Mouse (Mus musculus) kidney, adult 11 months (tissue): ENCODE measurements around the gene Cerkl.

ENCODE experiments used
- DNase-seq: peaks from one replicate; pipeline ENCODE4 v3.0.0; 2022

Cerkl gene

DNA sequence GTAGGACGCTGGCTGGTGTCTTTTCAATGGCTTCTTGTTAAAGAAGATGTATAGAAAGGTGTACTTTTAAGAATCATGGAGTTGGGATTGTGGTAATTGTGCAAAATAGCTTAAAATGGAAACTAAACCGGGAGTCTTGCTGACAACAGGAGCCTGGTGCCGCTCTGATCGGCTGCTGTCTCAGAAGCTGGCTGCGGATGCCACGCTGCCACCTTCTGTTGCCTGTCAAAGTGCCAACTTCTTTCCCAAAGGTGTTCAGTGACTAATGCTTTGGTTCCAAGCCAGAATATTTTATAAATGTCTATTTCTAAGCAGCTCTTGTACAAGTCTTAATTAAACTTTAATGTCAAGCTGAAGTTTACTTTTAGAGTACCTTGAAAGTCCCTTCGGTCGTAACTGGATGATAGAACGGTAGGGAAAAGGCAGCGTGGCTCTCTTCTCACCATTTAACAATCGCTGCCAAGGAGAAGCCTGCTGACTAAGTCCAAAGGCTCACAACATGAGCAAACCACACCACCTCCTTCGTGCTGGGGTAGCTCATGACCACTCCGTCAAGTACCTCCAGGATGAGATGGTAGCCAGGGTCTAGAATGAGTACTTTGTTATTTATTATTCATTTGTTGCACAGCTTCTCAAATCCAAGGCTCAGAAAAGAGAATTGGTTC is 147.0 kb downstream of the Cerkl start:
- DNase-seq: no peak

GRCm38 (mm10) chr2:79307549-79307948 is 149.0 kb downstream of the Cerkl start:
- DNase-seq: no peak

DNA sequence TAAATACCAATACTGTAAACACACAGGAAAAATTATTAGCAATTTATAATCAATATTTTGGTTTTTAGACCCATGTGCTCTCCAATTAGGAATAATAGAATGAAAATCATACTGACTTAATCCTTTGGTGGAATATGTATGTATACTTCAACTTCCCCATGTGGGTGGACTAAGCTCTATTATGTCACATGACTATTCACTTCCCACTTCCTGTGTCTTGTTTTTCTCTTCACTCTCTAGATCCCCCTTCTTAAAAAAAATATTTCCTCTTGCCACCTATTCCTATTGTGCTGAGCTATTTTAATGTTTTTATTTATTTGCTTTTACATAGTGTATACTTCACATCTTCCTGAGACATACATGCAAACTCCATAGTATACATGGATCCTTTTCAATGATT is 154.2 kb downstream of the Cerkl start:
- DNase-seq: no peak

GRCm38 (mm10) chr2:79292431-79292830 is 164.2 kb downstream of the Cerkl start:
- DNase-seq: no peak

- DNase-seq: no peak
These were observed 164.7 kb downstream of the Cerkl start for GRCm38 (mm10) chr2:79291922-79292321.

GRCm38 (mm10) chr2:79290149-79290548 is 166.4 kb downstream of the Cerkl start:
- no peak for DNase-seq

- DNase-seq: no peak
These were observed 172.4 kb downstream of the Cerkl start for GRCm38 (mm10) chr2:79284206-79284605.
